Mouse (Mus musculus) kidney, embryonic 16.5 days (tissue): ENCODE results near the gene Plk2. TPM values are rescaled to one million over a fixed set of nuclear protein-coding genes. Genes with fewer than 3 reads are reported as not detected.
"Not testable (repeated sequence)": the region's sequence is repeated elsewhere in the genome, so short reads cannot be mapped to it uniquely, and the experiment has no call there.

ENCODE experiments used
- ATAC-seq: fragments of 200-750 bp; cut with Nextera tagmentation; 2 replicates; pipeline ENCODE4 v1.8.0; 2017; ENCODE audit warnings: moderate TSS enrichment; ENCODE audit not compliant: low FRiP score, low TSS enrichment
- H3K27ac ChIP-seq: fragments of 300-500 bp; sonication (generic); 2 replicates; pipeline ENCODE4 v1.5.1; 2014; ENCODE audit warnings: low read length
- H3K27me3 ChIP-seq: fragments of 300-500 bp; sonication (generic); 2 replicates; pipeline ENCODE4 v1.6.1; 2014; ENCODE audit warnings: low read length, control low read depth, mixed read lengths; ENCODE audit not compliant: insufficient read depth
- H3K36me3 ChIP-seq: fragments of 300-500 bp; sonication (generic); 2 replicates; pipeline ENCODE4 v1.6.1; 2014; ENCODE audit warnings: low read length, control low read depth, mixed read lengths; ENCODE audit not compliant: insufficient read depth
- H3K4me1 ChIP-seq: fragments of 300-500 bp; sonication (generic); 2 replicates; pipeline ENCODE4 v1.6.1; 2014; ENCODE audit warnings: low read length, control low read depth, mixed read lengths; ENCODE audit not compliant: insufficient read depth
- H3K4me2 ChIP-seq: fragments of 300-500 bp; sonication (generic); replicated peaks from 2 replicates; pipeline ENCODE4 v1.6.1; 2014; ENCODE audit warnings: low read depth, low read length
- H3K4me3 ChIP-seq: fragments of 300-500 bp; sonication (generic); 2 replicates; pipeline ENCODE4 v1.5.1; 2014; ENCODE audit warnings: mild to moderate bottlenecking, low read length
- H3K9ac ChIP-seq: fragments of 300-500 bp; sonication (generic); replicated peaks from 2 replicates; pipeline ENCODE4 v1.6.1; 2014; ENCODE audit warnings: low read length
- H3K9me3 ChIP-seq: fragments of 300-500 bp; sonication (generic); 2 replicates; pipeline ENCODE4 v1.6.1; 2016; ENCODE audit warnings: low read length, control low read depth
- WGBS: fragments of 180-500 bp; shearing (Covaris S2); extraction: QIAGEN DNeasy Blood & Tissue Kit; methylation state at CpG from one replicate; pipeline ENCODE4 v1.1.7; 2014; 5-methylcytosine and 5-hydroxymethylcytosine counted together
- polyA plus RNA-seq: library from polyadenylated mRNA; unstranded; fragments of >200 nt; fragmentation: Nextera tagmentation; extraction: Ambion mirVana; gene quantifications from 2 replicates; pipeline ENCODE4 v1.2.1, GENCODE M21; 2015

Gene Plk2
- polyA plus RNA-seq = 89.4 and 91.2 TPM in 2 replicates

DNA sequence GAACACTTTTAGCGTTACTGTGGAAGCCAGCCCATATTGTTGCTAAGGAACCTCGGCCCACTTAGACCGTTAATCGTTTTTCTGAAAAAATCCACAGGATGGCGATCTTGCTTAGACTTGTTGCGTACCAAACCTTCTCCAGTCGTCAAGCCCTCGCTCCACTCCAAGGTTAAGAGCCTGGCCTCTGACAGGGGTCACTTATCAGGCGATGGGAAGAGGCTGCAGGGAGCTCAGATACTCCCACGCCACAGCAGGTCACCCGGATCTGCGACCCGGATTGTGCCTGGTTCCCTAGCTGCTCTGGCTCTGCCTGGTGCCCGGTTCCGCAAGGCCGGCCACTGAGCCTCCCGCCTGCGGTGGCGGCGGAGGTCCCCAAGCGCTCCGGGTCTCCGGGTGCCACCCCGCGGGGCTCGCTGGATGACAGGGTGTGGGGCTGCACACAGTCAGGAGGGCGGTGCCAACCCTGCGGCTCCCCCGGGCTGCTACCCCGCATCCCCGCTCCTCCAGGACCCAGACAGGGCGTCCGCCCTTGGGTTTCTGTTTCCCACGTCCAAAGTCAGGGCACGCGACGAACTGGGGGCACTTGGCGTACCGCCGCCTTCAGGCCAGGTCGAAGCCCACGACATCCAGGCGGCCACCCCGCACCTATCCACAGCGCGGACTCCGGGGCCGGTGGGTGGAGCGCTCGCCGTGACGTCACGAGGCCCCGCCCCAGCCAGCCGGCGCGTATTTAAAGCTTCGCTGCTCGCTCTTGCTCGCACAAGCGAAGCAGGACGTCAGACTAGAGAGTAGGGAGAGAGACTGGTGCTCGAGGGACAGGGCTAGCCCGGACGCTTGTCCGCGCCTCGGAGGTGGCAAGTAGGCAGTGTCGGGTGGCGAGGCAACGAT lies at the start of gene Plk2:
Gene Plk2 (plus strand): TSS at position 756 of the 888 bp plus-strand sequence.
- WGBS = under 1% methylated on average over 70 of the region's 71 CpGs

DNA sequence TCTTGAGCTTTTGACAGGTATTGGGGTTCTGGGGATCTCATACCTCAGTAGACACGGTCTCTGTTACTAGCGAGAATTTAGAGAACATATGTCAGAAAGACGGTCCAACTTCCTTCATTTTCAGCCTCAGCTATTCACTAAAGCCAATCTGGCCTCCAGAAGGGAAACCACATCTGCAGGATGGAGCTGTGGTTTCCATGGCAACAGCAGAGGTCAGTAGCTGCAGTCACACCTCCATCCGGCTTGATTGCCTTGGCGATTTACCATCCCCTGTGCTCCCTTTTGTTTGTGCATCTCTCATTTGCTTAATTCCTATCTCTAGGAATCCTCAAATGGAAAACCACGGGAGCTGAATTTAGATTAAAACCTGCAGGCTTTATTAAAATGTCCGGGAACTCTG lies 48.1 kb upstream of the Plk2 start:
- Histone ChIP-seq H3K4me2 (no peak overlapping the region), H3K36me3 (no peaks in the 10 kb centered on the region), H3K4me3 (no peak overlapping the region), H3K9ac (no peak overlapping the region), H3K27me3 (no peaks in the 10 kb centered on the region), H3K27ac (no peak overlapping the region), H3K4me1 (no peaks in the 10 kb centered on the region), H3K9me3 (no peaks in the 10 kb centered on the region)
- 46% methylated on average over 7 of the region's 7 CpGs for WGBS
- ATAC-seq = no peak

More for the DNA sequence above, at the start of gene Plk2:
- peaks cover 21% of the 10 kb centered on the region for H3K36me3 ChIP-seq
- H3K27me3 ChIP-seq = no peaks in the 10 kb centered on the region
- ATAC-seq = peak; percentile 95
- H3K27ac ChIP-seq = peak within 1 kb of the TSS; percentile 83
- H3K4me3 ChIP-seq = peak within 1 kb of the TSS; percentile 80
- peak within 1 kb of the TSS; percentile 74 for H3K4me2 ChIP-seq
- H3K9me3 ChIP-seq = peaks cover 2% of the 10 kb centered on the region; the same call in 1 of the 2 replicates
- H3K9ac ChIP-seq = peak within 1 kb of the TSS; percentile 85
- peaks cover 5% of the 10 kb centered on the region for H3K4me1 ChIP-seq

GRCm38 (mm10) chr13:110351051-110351450 lies 43.8 kb upstream of the Plk2 start:
- H3K9me3 ChIP-seq = no peaks in the 10 kb centered on the region
- H3K36me3 ChIP-seq = no peaks in the 10 kb centered on the region
- H3K4me3 ChIP-seq = no peak overlapping the region
- no peak overlapping the region for H3K9ac ChIP-seq
- no peaks in the 10 kb centered on the region for H3K27me3 ChIP-seq
- 88% methylated on average over 6 of the region's 6 CpGs for WGBS
- H3K4me1 ChIP-seq = no peaks in the 10 kb centered on the region
- ATAC-seq = no peak
- H3K4me2 ChIP-seq = no peak overlapping the region
- no peak overlapping the region for H3K27ac ChIP-seq

DNA sequence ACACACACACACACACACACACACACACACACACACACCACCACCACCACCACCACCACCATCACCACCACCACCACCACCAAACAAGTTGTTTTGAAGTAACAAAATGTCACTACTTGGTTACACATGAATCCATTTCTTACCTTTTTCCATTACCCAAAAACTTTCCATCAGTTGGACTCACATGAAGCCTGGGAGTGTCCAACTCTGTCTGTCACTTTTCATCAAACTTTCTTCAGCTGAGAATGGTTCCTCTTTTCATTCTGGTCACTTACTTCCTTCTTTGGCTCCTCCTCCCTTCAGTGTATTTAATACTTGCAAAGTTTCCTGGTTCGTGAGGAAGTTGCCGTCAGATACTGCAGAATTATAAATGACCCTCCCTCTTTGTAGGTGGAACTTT lies 37.9 kb upstream of the Plk2 start, which contains the start of gene Gapt:
Gene Gapt (minus strand): TSS at position 259 of the 400 bp plus-strand sequence.
- 62% methylated on average over 2 of the region's 2 CpGs for WGBS
- H3K4me1 ChIP-seq = no peaks in the 10 kb centered on the region
- no peaks in the 10 kb centered on the region for H3K27me3 ChIP-seq
- no peak within 1 kb of the TSS for H3K27ac ChIP-seq
- no peak within 1 kb of the TSS for H3K9ac ChIP-seq
- no peaks in the 10 kb centered on the region for H3K36me3 ChIP-seq
- ATAC-seq = no peak
- no peak within 1 kb of the TSS for H3K4me2 ChIP-seq
- H3K9me3 ChIP-seq = no peaks in the 10 kb centered on the region
- no peak within 1 kb of the TSS for H3K4me3 ChIP-seq

GRCm38 (mm10) chr13:110363722-110364121 lies 31.1 kb upstream of the Plk2 start:
- WGBS = 77% methylated on average over 6 of the region's 6 CpGs
- no peak overlapping the region for H3K4me2 ChIP-seq
- H3K36me3 ChIP-seq = no peaks in the 10 kb centered on the region
- no peak overlapping the region for H3K27ac ChIP-seq
- no peaks in the 10 kb centered on the region for H3K27me3 ChIP-seq
- no peak for ATAC-seq
- H3K9me3 ChIP-seq = no peaks in the 10 kb centered on the region
- no peak overlapping the region for H3K4me3 ChIP-seq
- H3K4me1 ChIP-seq = no peaks in the 10 kb centered on the region
- H3K9ac ChIP-seq = no peak overlapping the region

- WGBS = 92% methylated on average over 3 of the region's 3 CpGs
- Histone ChIP-seq H3K9me3 (no peaks in the 10 kb centered on the region), H3K36me3 (no peaks in the 10 kb centered on the region), H3K27ac (no peak overlapping the region), H3K9ac (no peak overlapping the region), H3K27me3 (no peaks in the 10 kb centered on the region), H3K4me3 (no peak overlapping the region), H3K4me2 (no peak overlapping the region), H3K4me1 (no peaks in the 10 kb centered on the region)
- no peak for ATAC-seq
Measured at GRCm38 (mm10) chr13:110366477-110366876, 28.4 kb upstream of the Plk2 start.

DNA sequence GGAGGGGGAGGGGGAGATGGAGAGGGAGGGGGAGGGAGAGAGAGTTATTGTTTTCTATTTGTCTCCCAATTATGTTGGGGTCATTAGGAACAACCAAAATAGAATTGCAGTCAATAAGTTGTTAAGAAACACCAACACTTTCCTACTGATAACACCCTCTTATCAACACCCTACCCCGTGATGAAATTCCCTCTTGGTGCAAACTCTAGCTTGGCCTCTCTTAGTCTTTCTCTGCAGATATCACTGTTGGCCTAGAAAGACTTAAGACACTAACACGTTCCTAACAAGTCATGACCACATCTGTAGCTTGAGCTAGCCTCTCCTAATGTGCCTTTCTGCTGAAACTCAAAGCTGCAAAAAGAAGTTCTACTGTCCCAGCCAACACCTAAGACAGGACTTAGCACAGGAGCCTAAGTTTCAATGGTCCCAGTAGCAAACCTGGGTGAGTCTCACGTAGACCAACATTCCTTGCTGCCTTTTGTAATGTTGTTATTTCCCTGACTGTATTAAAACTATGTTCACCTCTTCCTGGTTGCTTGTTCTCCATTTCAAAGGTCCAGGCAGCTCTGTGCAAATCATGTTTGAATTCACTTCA lies 26.8 kb upstream of the Plk2 start:
- H3K4me2 ChIP-seq = no peak overlapping the region
- no peak overlapping the region for H3K27ac ChIP-seq
- no peaks in the 10 kb centered on the region for H3K4me1 ChIP-seq
- WGBS = 86% methylated on average over 3 of the region's 3 CpGs
- ATAC-seq = no peak
- H3K27me3 ChIP-seq = no peaks in the 10 kb centered on the region
- H3K4me3 ChIP-seq = no peak overlapping the region
- no peak overlapping the region for H3K9ac ChIP-seq
- H3K36me3 ChIP-seq = no peaks in the 10 kb centered on the region
- H3K9me3 ChIP-seq = no peaks in the 10 kb centered on the region

- peak; percentile 42; the same call in 1 of the 2 replicates for ATAC-seq
- not testable (repeated sequence) for H3K27me3 ChIP-seq, H3K9me3 ChIP-seq, H3K4me2 ChIP-seq, H3K4me1 ChIP-seq, H3K27ac ChIP-seq, H3K36me3 ChIP-seq, H3K9ac ChIP-seq, H3K4me3 ChIP-seq
- 59% methylated on average over 6 of the region's 6 CpGs for WGBS
Measured at GRCm38 (mm10) chr13:110368556-110369040, 26.2 kb upstream of the Plk2 start.

DNA sequence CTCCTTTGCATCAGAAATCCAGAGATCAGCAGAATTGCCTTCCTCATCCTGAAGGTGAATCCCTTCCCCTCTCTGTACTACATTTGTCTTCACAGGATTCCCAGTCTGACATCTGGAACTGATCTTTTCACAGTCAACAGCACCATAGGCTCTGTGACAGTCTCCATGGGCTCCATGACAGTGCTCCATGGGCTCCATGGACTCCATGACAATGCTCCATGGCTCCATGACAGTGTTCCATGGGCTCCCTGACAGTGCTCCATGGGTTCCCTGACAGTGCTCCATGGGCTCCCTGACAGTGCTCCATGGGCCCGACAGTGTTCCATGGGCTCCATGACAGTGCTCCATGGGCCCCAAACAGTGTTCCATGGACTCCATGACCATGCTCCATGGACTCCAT lies 25.2 kb upstream of the Plk2 start:
- Histone ChIP-seq H3K27me3 (no peaks in the 10 kb centered on the region), H3K27ac (no peak overlapping the region), H3K9me3 (no peaks in the 10 kb centered on the region), H3K4me2 (no peak overlapping the region), H3K9ac (no peak overlapping the region), H3K36me3 (no peaks in the 10 kb centered on the region), H3K4me3 (no peak overlapping the region), H3K4me1 (no peaks in the 10 kb centered on the region)
- no peak for ATAC-seq
- 94% methylated on average over 1 of the region's 1 CpGs for WGBS

GRCm38 (mm10) chr13:110382447-110382901 lies 12.4 kb upstream of the Plk2 start:
- Histone ChIP-seq H3K27me3 (no peaks in the 10 kb centered on the region), H3K4me1 (no peaks in the 10 kb centered on the region), H3K9me3 (no peaks in the 10 kb centered on the region), H3K36me3 (no peaks in the 10 kb centered on the region), H3K4me2 (no peak overlapping the region), H3K4me3 (no peak overlapping the region), H3K9ac (no peak overlapping the region), H3K27ac (no peak overlapping the region)
- WGBS = 18% methylated on average over 5 of the region's 5 CpGs
- no peak for ATAC-seq
